Mouse (Mus musculus) liver, embryonic 13.5 days (tissue): Measurements from ENCODE around the gene Olfr492. TPM values are rescaled to one million over a fixed set of nuclear protein-coding genes. Genes with fewer than 3 reads are reported as not detected.

Source experiments
- ATAC-seq: fragments of 200-750 bp; cut with Nextera tagmentation; 2 replicates; pipeline ENCODE4 v1.8.0; 2017; ENCODE audit warnings: low read depth, mild to moderate bottlenecking, moderate number of reproducible peaks, moderate library complexity
- DNase-seq: peaks from one replicate; pipeline ENCODE4 v3.0.0; 2022
- H3K27ac ChIP-seq: fragments of 300-500 bp; sonication (generic); 2 replicates; pipeline ENCODE4 v1.5.1; 2015; ENCODE audit warnings: moderate library complexity, mild to moderate bottlenecking, inconsistent platforms
- H3K27me3 ChIP-seq: fragments of 300-500 bp; sonication (generic); 2 replicates; pipeline ENCODE4 v1.6.1; 2015; ENCODE audit warnings: mild to moderate bottlenecking, inconsistent platforms
- H3K36me3 ChIP-seq: fragments of 300-500 bp; sonication (generic); 2 replicates; pipeline ENCODE4 v1.6.1; 2015; ENCODE audit warnings: mild to moderate bottlenecking, inconsistent platforms
- H3K4me1 ChIP-seq: fragments of 300-500 bp; sonication (generic); replicated peaks from 2 replicates; pipeline ENCODE4 v1.6.1; 2015; ENCODE audit warnings: inconsistent platforms
- H3K4me2 ChIP-seq: fragments of 300-500 bp; sonication (generic); 2 replicates; pipeline ENCODE4 v1.6.1; 2015; ENCODE audit warnings: inconsistent platforms, mild to moderate bottlenecking, moderate library complexity
- H3K4me3 ChIP-seq: fragments of 300-500 bp; sonication (generic); replicated peaks from 2 replicates; pipeline ENCODE4 v1.5.1; 2015; ENCODE audit warnings: mild to moderate bottlenecking, inconsistent platforms
- H3K9ac ChIP-seq: fragments of 300-500 bp; sonication (generic); 2 replicates; pipeline ENCODE4 v1.6.1; 2015; ENCODE audit warnings: mild to moderate bottlenecking, inconsistent platforms
- H3K9me3 ChIP-seq: fragments of 300-500 bp; sonication (generic); replicated peaks from 2 replicates; pipeline ENCODE4 v1.6.1; 2016; ENCODE audit warnings: inconsistent platforms
- WGBS: fragments of 180-500 bp; shearing (Covaris S2); methylation state at CpG from one replicate; pipeline ENCODE4 v1.1.7; 2015; ENCODE audit not compliant: insufficient replicate concordance; 5-methylcytosine and 5-hydroxymethylcytosine counted together
- polyA plus RNA-seq: library from polyadenylated mRNA; unstranded; fragments of >200 nt; fragmentation: Nextera tagmentation; extraction: Ambion mirVana; gene quantifications from 2 replicates; pipeline ENCODE4 v1.2.1, GENCODE M21; 2015

Olfr492 gene
- not detected in 2 replicates for polyA plus RNA-seq

GRCm38 (mm10) chr7:108323574-108323973 is at the start of gene Olfr492:
Olfr492 (minus strand) TSS chr7:108323674.
- no peaks in the 10 kb centered on the region for H3K9me3 ChIP-seq
- no peaks in the 10 kb centered on the region for H3K36me3 ChIP-seq
- no peaks in the 10 kb centered on the region for H3K4me1 ChIP-seq
- H3K4me2 ChIP-seq, result no peak within 1 kb of the TSS
- WGBS, result 58% methylated on average over 2 of the region's 2 CpGs
- H3K9ac ChIP-seq, result no peak within 1 kb of the TSS
- no peaks in the 10 kb centered on the region for H3K27me3 ChIP-seq
- no peak for ATAC-seq
- H3K4me3 ChIP-seq, result no peak within 1 kb of the TSS
- no peak for DNase-seq
- H3K27ac ChIP-seq, result no peak within 1 kb of the TSS

- DNase-seq (no peak), ATAC-seq (no peak)
- Histone ChIP-seq H3K4me2 (no peak within 1 kb of the TSS), H3K9ac (no peak within 1 kb of the TSS), H3K36me3 (no peaks in the 10 kb centered on the region), H3K4me1 (no peaks in the 10 kb centered on the region), H3K27ac (no peak within 1 kb of the TSS), H3K9me3 (no peaks in the 10 kb centered on the region), H3K4me3 (no peak within 1 kb of the TSS), H3K27me3 (no peaks in the 10 kb centered on the region)
- WGBS, result 53% methylated on average over 3 of the region's 3 CpGs
These were observed 41.6 kb upstream of the Olfr492 start, which contains the start of gene Olfr494 for GRCm38 (mm10) chr7:108365035-108365434. Olfr494 (plus strand) TSS chr7:108365335.

DNA sequence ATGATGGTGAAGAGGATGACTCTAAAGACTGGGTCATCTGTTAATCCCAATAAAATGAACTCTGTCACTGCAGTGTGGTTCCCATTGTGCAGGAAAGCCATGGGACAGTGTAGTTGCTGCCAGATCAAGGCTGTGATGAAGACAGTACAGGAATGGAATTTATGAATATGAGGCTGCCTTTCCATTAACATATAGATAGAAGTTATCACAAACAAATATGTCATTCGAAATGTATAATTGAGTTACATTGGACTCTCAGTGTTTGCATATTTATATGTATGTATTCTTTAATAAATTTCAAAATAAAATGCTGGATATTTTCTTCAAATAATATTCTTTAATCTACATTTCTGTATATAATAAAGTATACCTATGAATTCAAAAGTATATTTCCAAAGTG is 23.4 kb upstream of the Olfr492 start, which contains the start of gene Olfr493:
Olfr493 (minus strand) TSS at position 101 of the 400 bp plus-strand sequence.
- H3K9me3 ChIP-seq, result no peaks in the 10 kb centered on the region
- H3K9ac ChIP-seq, result no peak within 1 kb of the TSS
- H3K4me2 ChIP-seq, result no peak within 1 kb of the TSS
- H3K27me3 ChIP-seq, result no peaks in the 10 kb centered on the region
- ATAC-seq, result no peak
- DNase-seq, result no peak
- H3K4me1 ChIP-seq, result no peaks in the 10 kb centered on the region
- no peaks in the 10 kb centered on the region for H3K36me3 ChIP-seq
- WGBS, result 32% methylated on average over 1 of the region's 1 CpGs
- H3K4me3 ChIP-seq, result no peak within 1 kb of the TSS
- H3K27ac ChIP-seq, result no peak within 1 kb of the TSS

GRCm38 (mm10) chr7:108313151-108313550 is 10.3 kb downstream of the Olfr492 start, which contains the start of gene Olfr491:
Olfr491 (plus strand) TSS chr7:108313451.
- Histone ChIP-seq H3K4me1 (no peaks in the 10 kb centered on the region), H3K9me3 (0 out of 2 replicates have a peak, but pooled peaks cover 5% of the 10 kb centered on the region), H3K36me3 (no peaks in the 10 kb centered on the region), H3K27ac (no peak within 1 kb of the TSS), H3K9ac (no peak within 1 kb of the TSS), H3K27me3 (no peaks in the 10 kb centered on the region), H3K4me3 (no peak within 1 kb of the TSS), H3K4me2 (no peak within 1 kb of the TSS)
- 45% methylated on average over 1 of the region's 1 CpGs for WGBS
- no peak for DNase-seq
- ATAC-seq, result no peak

GRCm38 (mm10) chr7:108288834-108289233 is 34.6 kb downstream of the Olfr492 start, which contains the start of gene Olfr490:
Olfr490 (minus strand) TSS chr7:108288934.
- H3K4me3 ChIP-seq, result no peak within 1 kb of the TSS

More at GRCm38 (mm10) chr7:108288834-108289233, 34.6 kb downstream of the Olfr492 start, which contains the start of gene Olfr490:
- H3K4me1 ChIP-seq, result no peaks in the 10 kb centered on the region
- no peak within 1 kb of the TSS for H3K27ac ChIP-seq
- ATAC-seq (no peak), DNase-seq (no peak)
- no peak within 1 kb of the TSS for H3K4me2 ChIP-seq
- no peak within 1 kb of the TSS for H3K9ac ChIP-seq
- no peaks in the 10 kb centered on the region; the same call in 1 of the 2 replicates for H3K9me3 ChIP-seq
- no peaks in the 10 kb centered on the region for H3K27me3 ChIP-seq
- H3K36me3 ChIP-seq, result no peaks in the 10 kb centered on the region

Other genes with a start within 250 kb of the Olfr492 start
- gene Olfr481, start 243.8 kb downstream of the Olfr492 start, polyA plus RNA-seq, result not detected in 2 replicates
- gene Olfr482, start 226.1 kb downstream of the Olfr492 start, polyA plus RNA-seq, result 0.06 TPM in 1 of 2 replicates, not detected in the other
- not detected in 2 replicates for gene Olfr483, start 222.8 kb downstream of the Olfr492 start, polyA plus RNA-seq
- gene Olfr484, start 196.2 kb downstream of the Olfr492 start, polyA plus RNA-seq, result not detected in 2 replicates
- not detected in 2 replicates for gene Olfr485, start 163.8 kb downstream of the Olfr492 start, polyA plus RNA-seq
- not detected in 2 replicates for gene Olfr486, start 150.9 kb downstream of the Olfr492 start, polyA plus RNA-seq
- not detected in 2 replicates for gene Olfr487, start 109.0 kb downstream of the Olfr492 start, polyA plus RNA-seq
- not detected in 2 replicates for gene Olfr488, start 65.3 kb downstream of the Olfr492 start, polyA plus RNA-seq
- not detected in 2 replicates for gene Olfr490, start 34.7 kb downstream of the Olfr492 start, polyA plus RNA-seq
- gene Olfr491, start 10.2 kb downstream of the Olfr492 start, polyA plus RNA-seq, result not detected in 2 replicates
- gene Olfr493, start 23.3 kb upstream of the Olfr492 start, polyA plus RNA-seq, result not detected in 2 replicates
- gene Olfr494, start 41.7 kb upstream of the Olfr492 start, polyA plus RNA-seq, result not detected in 2 replicates
- not detected in 2 replicates for gene Olfr495, start 69.5 kb upstream of the Olfr492 start, polyA plus RNA-seq
- gene Olfr497, start 96.7 kb upstream of the Olfr492 start, polyA plus RNA-seq, result not detected in 2 replicates
- gene Olfr498, start 141.7 kb upstream of the Olfr492 start, polyA plus RNA-seq, result not detected in 2 replicates
- gene Olfr502, start 201.4 kb upstream of the Olfr492 start, polyA plus RNA-seq, result not detected in 2 replicates
- not detected in 2 replicates for gene Olfr503, start 220.9 kb upstream of the Olfr492 start, polyA plus RNA-seq
- not detected in 2 replicates for gene Olfr504, start 242.1 kb upstream of the Olfr492 start, polyA plus RNA-seq